In genomic region chr2:79601691-79602116, GRCm38 (mm10) we compare ENCODE assay signal across 9 mouse cellular contexts. TPM values are rescaled to one million over a fixed set of nuclear protein-coding genes. Genes with fewer than 3 reads are reported as not detected.
A peak's percentile ranks its signal among the peaks of the same experiment; 100 is the strongest.
DNase-seq lines count a peak whose midpoint lies in the region; ATAC-seq and TF ChIP-seq lines count a peak whose summit lies in the region.
"Had no signal": no experiment of that assay in that cellular context is flagged by ENCODE, and none has a peak within 500 bp of the region (broad histone marks: within the 10 kb centered on the region; RNA-seq: fewer than 3 reads in every experiment).

No protein-coding gene starts in this region.

- DNase-seq in testis, postnatal 10 days (ENCODE audit: low spot score): no peak
- peak; percentile 35 to 40 for DNase-seq in cerebellum, postnatal 14 days
- DNase-seq in kidney, adult 18-20 months: peak; percentile 21
- DNase-seq in gastrocnemius, postnatal 36 days: no peak
- DNase-seq in spleen, postnatal 10 days (ENCODE audit: low spot score in 2 of 2): no peak
- no peak for DNase-seq in left cerebral cortex, adult 9 months (ENCODE audit: low spot score in 2 of 2)

- H3K9me3 ChIP-seq in stomach, embryonic 14.5 days (ENCODE audit: control insufficient read depth, low read depth, low read length): no peaks in the 10 kb centered on the region
- H3K9me3 ChIP-seq: megakaryocyte, embryonic 14.5 days had no signal

- no peaks in the 10 kb centered on the region for H3K27me3 ChIP-seq in testis, adult 2 months (ENCODE audit: control insufficient read depth, insufficient read depth, low read length)
- H3K27me3 ChIP-seq in stomach, embryonic 14.5 days (ENCODE audit: control insufficient read depth, insufficient read depth, low read length): no peaks in the 10 kb centered on the region
- H3K27me3 ChIP-seq: megakaryocyte, embryonic 14.5 days had no signal

- WGBS in stomach, embryonic 14.5 days: 27% methylated on average over 4 of the region's 4 CpGs

- no peak for TF ChIP-seq POLR2A in testis, adult 2 months (IDR thresholded peaks at IDR 0.05; ENCODE audit: control insufficient read depth, low read depth, low read length)

- no peak overlapping the region for H3K9ac ChIP-seq in stomach, embryonic 14.5 days (replicated peaks; ENCODE audit: low read depth, low read length)

- H3K36me3 ChIP-seq in testis, adult 2 months (ENCODE audit: control insufficient read depth, insufficient read depth, low read length): no peaks in the 10 kb centered on the region
- H3K36me3 ChIP-seq in stomach, embryonic 14.5 days (ENCODE audit: control insufficient read depth, insufficient read depth, low read length): no peaks in the 10 kb centered on the region

- no peak overlapping the region for H3K4me3 ChIP-seq in testis, adult 2 months (ENCODE audit: control insufficient read depth, low read depth, low read length)
- H3K4me3 ChIP-seq in stomach, embryonic 14.5 days (ENCODE audit: low read depth, low read length): no peak overlapping the region
- H3K4me3 ChIP-seq: megakaryocyte, embryonic 14.5 days had no signal

- H3K27ac ChIP-seq in testis, adult 2 months (ENCODE audit: control insufficient read depth, insufficient read depth, low read depth, low read length): peak overlapping the region; percentile 42; the same call in 1 of the 2 replicates
- peak overlapping the region; percentile 41; the same call in 1 of the 2 replicates for H3K27ac ChIP-seq in stomach, embryonic 14.5 days (ENCODE audit: low read length)

- H3K4me2 ChIP-seq in stomach, embryonic 14.5 days (replicated peaks; ENCODE audit: low read depth, low read length): no peak overlapping the region

- H3K4me1 ChIP-seq in testis, adult 2 months (ENCODE audit: control insufficient read depth, insufficient read depth, low read length): no peaks in the 10 kb centered on the region
- peaks cover 12% of the 10 kb centered on the region; the same call in 1 of the 2 replicates for H3K4me1 ChIP-seq in stomach, embryonic 14.5 days (ENCODE audit: control insufficient read depth, insufficient read depth, low read length)

- ATAC-seq in stomach, embryonic 14.5 days (ENCODE audit: insufficient number of reproducible peaks, insufficient read depth, low FRiP score, low read depth): no peak; the same call in 1 of the 2 replicates

- no peak for TF ChIP-seq CTCF in testis, adult 2 months (IDR thresholded peaks at IDR 0.05; ENCODE audit: control insufficient read depth, insufficient read depth, insufficient replicate concordance, low read depth, low read length)

- intact Hi-C loops in gastrocnemius, postnatal 36 days (cut with DNase I): no loop called here

RNA-seq across cellular contexts. Expression of gene Itprid2, which starts 33.4 kb away (rescaled TPM):
- 3.4 and 3.9 TPM in 2 replicates for polyA plus RNA-seq in testis, adult 2 months (2012; rRNA removed)
- 22.2 and 24.6 TPM in 2 replicates for polyA plus RNA-seq in stomach, embryonic 14.5 days (2014; fragmentation: Nextera tagmentation; extraction: Ambion mirVana)
- total RNA-seq in gastrocnemius, postnatal 36 days (2021): 10 to 100 TPM; 12.6 to 12.7 TPM

Comparison
In these comparisons a context has a peak if more than half of its experiments do, and no peak if none do; other contexts are left out.
1. DNase-seq: peak in cerebellum, postnatal 14 days (2 of 2) and kidney, adult 18-20 months (single experiment); none in testis, postnatal 10 days (single experiment), gastrocnemius, postnatal 36 days (0 of 2), spleen, postnatal 10 days (0 of 2) and left cerebral cortex, adult 9 months (0 of 2).